Mouse (Mus musculus): ENCODE data around the gene 2900026A02Rik. TPM values are rescaled to one million over a fixed set of nuclear protein-coding genes. Genes with fewer than 3 reads are reported as not detected.

2900026A02Rik gene
- polyA plus RNA-seq, 1 experiment from 2014 or later, result 2.2 TPM

- no peak for ATAC-seq (replicated peaks; ENCODE audit: low FRiP score)
- no peak overlapping the region for H3K27ac ChIP-seq (ENCODE audit: low read depth, low read length)
Measured at GRCm38 (mm10) chr5:113216328-113216960, 4.6 kb downstream of the 2900026A02Rik start.

GRCm38 (mm10) chr5:113215610-113216011 is 5.4 kb downstream of the 2900026A02Rik start:
- peaks cover 13% of the 10 kb centered on the region for H3K4me1 ChIP-seq (replicated peaks; ENCODE audit: control insufficient read depth, insufficient read depth, low read length)
- peaks cover 12% of the 10 kb centered on the region for H3K27me3 ChIP-seq (replicated peaks; ENCODE audit: control insufficient read depth, insufficient read depth, low read length)
- no peak overlapping the region for H3K27ac ChIP-seq (ENCODE audit: low read depth, low read length)
- DNase-seq (ENCODE audit: low spot score) (no peak), ATAC-seq (replicated peaks; ENCODE audit: low FRiP score) (no peak)
- no peaks in the 10 kb centered on the region for H3K9me3 ChIP-seq (ENCODE audit: control insufficient read depth, low read length)
- no peak overlapping the region for H3K9ac ChIP-seq (ENCODE audit: low read depth, low read length)
- H3K4me2 ChIP-seq, result no peak overlapping the region
- 81% methylated on average over 9 of the region's 9 CpGs for WGBS
- no peaks in the 10 kb centered on the region for H3K36me3 ChIP-seq (ENCODE audit: control insufficient read depth, insufficient read depth, low read length)
- H3K4me3 ChIP-seq (ENCODE audit: low read depth, low read length), result no peak overlapping the region

More at GRCm38 (mm10) chr5:113216328-113216960, 4.6 kb downstream of the 2900026A02Rik start:
- Histone ChIP-seq H3K4me3 (ENCODE audit: low read depth, low read length) (no peak overlapping the region), H3K9ac (ENCODE audit: low read depth, low read length) (no peak overlapping the region), H3K4me1 (replicated peaks; ENCODE audit: control insufficient read depth, insufficient read depth, low read length) (peaks cover 17% of the 10 kb centered on the region), H3K9me3 (ENCODE audit: control insufficient read depth, low read length) (no peaks in the 10 kb centered on the region), H3K27me3 (replicated peaks; ENCODE audit: control insufficient read depth, insufficient read depth, low read length) (peaks cover 16% of the 10 kb centered on the region), H3K4me2 (no peak overlapping the region), H3K36me3 (ENCODE audit: control insufficient read depth, insufficient read depth, low read length) (no peaks in the 10 kb centered on the region)
- 78% methylated on average over 14 of the region's 14 CpGs for whole genome bisulfite sequencing
- no peak for DNase-seq (ENCODE audit: low spot score)

- Histone ChIP-seq H3K36me3 (ENCODE audit: control insufficient read depth, insufficient read depth, low read length) (no peaks in the 10 kb centered on the region), H3K9me3 (ENCODE audit: control insufficient read depth, low read length) (no peaks in the 10 kb centered on the region), H3K9ac (ENCODE audit: low read depth, low read length) (no peak overlapping the region), H3K27ac (ENCODE audit: low read depth, low read length) (no peak overlapping the region), H3K27me3 (replicated peaks; ENCODE audit: control insufficient read depth, insufficient read depth, low read length) (peaks cover 5% of the 10 kb centered on the region), H3K4me3 (ENCODE audit: low read depth, low read length) (no peak overlapping the region), H3K4me1 (replicated peaks; ENCODE audit: control insufficient read depth, insufficient read depth, low read length) (peaks cover 10% of the 10 kb centered on the region), H3K4me2 (no peak overlapping the region)
- no peak for ATAC-seq (replicated peaks; ENCODE audit: low FRiP score)
- 73% methylated on average over 11 of the region's 11 CpGs for WGBS
- DNase-seq (ENCODE audit: low spot score), result no peak
Measured at GRCm38 (mm10) chr5:113214455-113214854, 6.6 kb downstream of the 2900026A02Rik start.

GRCm38 (mm10) chr5:113214041-113214440 is 7.0 kb downstream of the 2900026A02Rik start:
- peaks cover 10% of the 10 kb centered on the region for H3K4me1 ChIP-seq (replicated peaks; ENCODE audit: control insufficient read depth, insufficient read depth, low read length)
- DNase-seq (ENCODE audit: low spot score) (no peak), ATAC-seq (replicated peaks; ENCODE audit: low FRiP score) (no peak)
- no peaks in the 10 kb centered on the region for H3K36me3 ChIP-seq (ENCODE audit: control insufficient read depth, insufficient read depth, low read length)
- no peak overlapping the region for H3K9ac ChIP-seq (ENCODE audit: low read depth, low read length)
- no peak overlapping the region for H3K27ac ChIP-seq (ENCODE audit: low read depth, low read length)
- no peaks in the 10 kb centered on the region for H3K9me3 ChIP-seq (ENCODE audit: control insufficient read depth, low read length)
- H3K27me3 ChIP-seq (replicated peaks; ENCODE audit: control insufficient read depth, insufficient read depth, low read length), result peaks cover 3% of the 10 kb centered on the region; the same call in 1 of the 2 replicates
- WGBS, result 79% methylated on average over 8 of the region's 8 CpGs
- no peak overlapping the region for H3K4me3 ChIP-seq (ENCODE audit: low read depth, low read length)
- no peak overlapping the region for H3K4me2 ChIP-seq

GRCm38 (mm10) chr5:113212156-113212835 is 8.7 kb downstream of the 2900026A02Rik start:
- ATAC-seq (replicated peaks; ENCODE audit: low FRiP score) (no peak), DNase-seq (ENCODE audit: low spot score) (no peak)
- Histone ChIP-seq H3K27me3 (replicated peaks; ENCODE audit: control insufficient read depth, insufficient read depth, low read length) (no peaks in the 10 kb centered on the region), H3K4me3 (ENCODE audit: low read depth, low read length) (no peak overlapping the region), H3K36me3 (ENCODE audit: control insufficient read depth, insufficient read depth, low read length) (no peaks in the 10 kb centered on the region), H3K4me1 (replicated peaks; ENCODE audit: control insufficient read depth, insufficient read depth, low read length) (peaks cover 14% of the 10 kb centered on the region), H3K9ac (ENCODE audit: low read depth, low read length) (no peak overlapping the region), H3K27ac (ENCODE audit: low read depth, low read length) (no peak overlapping the region), H3K9me3 (ENCODE audit: control insufficient read depth, low read length) (no peaks in the 10 kb centered on the region), H3K4me2 (no peak overlapping the region)
- WGBS, result 74% methylated on average over 10 of the region's 10 CpGs

- no peak overlapping the region for H3K4me2 ChIP-seq
- H3K27me3 ChIP-seq (replicated peaks; ENCODE audit: control insufficient read depth, insufficient read depth, low read length), result no peaks in the 10 kb centered on the region
- H3K9ac ChIP-seq (ENCODE audit: low read depth, low read length), result no peak overlapping the region
- no peak overlapping the region for H3K4me3 ChIP-seq (ENCODE audit: low read depth, low read length)
- no peak for DNase-seq (ENCODE audit: low spot score)
- ATAC-seq (replicated peaks; ENCODE audit: low FRiP score), result no peak
- 70% methylated on average over 6 of the region's 6 CpGs for WGBS
- H3K4me1 ChIP-seq (replicated peaks; ENCODE audit: control insufficient read depth, insufficient read depth, low read length), result peaks cover 27% of the 10 kb centered on the region
- no peaks in the 10 kb centered on the region for H3K9me3 ChIP-seq (ENCODE audit: control insufficient read depth, low read length)
- 0 out of 2 replicates have a peak overlapping the region, but pooled peaks have one; percentile 32 for H3K27ac ChIP-seq (ENCODE audit: low read depth, low read length)
- H3K36me3 ChIP-seq (ENCODE audit: control insufficient read depth, insufficient read depth, low read length), result no peaks in the 10 kb centered on the region
Measured at GRCm38 (mm10) chr5:113210314-113210713, 10.7 kb downstream of the 2900026A02Rik start.

- Histone ChIP-seq H3K36me3 (ENCODE audit: control insufficient read depth, insufficient read depth, low read length) (no peaks in the 10 kb centered on the region), H3K27me3 (replicated peaks; ENCODE audit: control insufficient read depth, insufficient read depth, low read length) (no peaks in the 10 kb centered on the region), H3K9me3 (ENCODE audit: control insufficient read depth, low read length) (no peaks in the 10 kb centered on the region), H3K27ac (ENCODE audit: low read depth, low read length) (no peak overlapping the region), H3K4me3 (ENCODE audit: low read depth, low read length) (no peak overlapping the region), H3K4me1 (replicated peaks; ENCODE audit: control insufficient read depth, insufficient read depth, low read length) (peaks cover 27% of the 10 kb centered on the region), H3K9ac (ENCODE audit: low read depth, low read length) (no peak overlapping the region), H3K4me2 (no peak overlapping the region)
- no peak for DNase-seq (ENCODE audit: low spot score)
- no peak for ATAC-seq (replicated peaks; ENCODE audit: low FRiP score)
- 60% methylated on average over 13 of the region's 13 CpGs for WGBS
Measured at GRCm38 (mm10) chr5:113209898-113210297, 11.1 kb downstream of the 2900026A02Rik start.

GRCm38 (mm10) chr5:113209401-113209750 is 11.7 kb downstream of the 2900026A02Rik start:
- H3K36me3 ChIP-seq (ENCODE audit: control insufficient read depth, insufficient read depth, low read length), result no peaks in the 10 kb centered on the region
- H3K9ac ChIP-seq (ENCODE audit: low read depth, low read length), result no peak overlapping the region
- no peak overlapping the region for H3K4me3 ChIP-seq (ENCODE audit: low read depth, low read length)
- H3K4me1 ChIP-seq (replicated peaks; ENCODE audit: control insufficient read depth, insufficient read depth, low read length), result peaks cover 27% of the 10 kb centered on the region
- no peaks in the 10 kb centered on the region for H3K9me3 ChIP-seq (ENCODE audit: control insufficient read depth, low read length)
- 49% methylated on average over 11 of the region's 11 CpGs for WGBS
- no peak overlapping the region; the same call in 1 of the 2 replicates for H3K27ac ChIP-seq (ENCODE audit: low read depth, low read length)
- ATAC-seq (replicated peaks; ENCODE audit: low FRiP score) (no peak), DNase-seq (ENCODE audit: low spot score) (no peak)
- no peaks in the 10 kb centered on the region for H3K27me3 ChIP-seq (replicated peaks; ENCODE audit: control insufficient read depth, insufficient read depth, low read length)
- H3K4me2 ChIP-seq, result no peak overlapping the region

Data from liver, embryonic 11.5 days (tissue).